Mouse (Mus musculus) liver, embryonic 14.5 days (tissue): ENCODE results near the gene Rab3gap1. TPM values are rescaled to one million over a fixed set of nuclear protein-coding genes. Genes with fewer than 3 reads are reported as not detected.
"Not testable (repeated sequence)": the region's sequence is repeated elsewhere in the genome, so short reads cannot be mapped to it uniquely, and the experiment has no call there.

Experiments used
- ATAC-seq: fragments of 200-750 bp; cut with Nextera tagmentation; 2 replicates; pipeline ENCODE4 v1.8.0; 2017; ENCODE audit warnings: moderate number of reproducible peaks, mild to moderate bottlenecking, moderate library complexity; ENCODE audit not compliant: insufficient read depth
- DNase-seq, 3 experiments: peaks; one replicate each; pipeline ENCODE4 v3.0.0-alpha.2; 2012 to 2013; ENCODE audit warnings: low read depth in 3 of 3, low spot score in 3 of 3
- H3K27ac ChIP-seq: fragments of 300-500 bp; sonication (generic); 2 replicates; pipeline ENCODE4 v1.5.1; 2014; ENCODE audit warnings: moderate library complexity, mild to moderate bottlenecking, control low read depth, inconsistent platforms
- H3K27me3 ChIP-seq: fragments of 300-500 bp; sonication (generic); 2 replicates; pipeline ENCODE4 v1.6.1; 2014; ENCODE audit warnings: mild to moderate bottlenecking, low read length, moderate library complexity; ENCODE audit not compliant: control insufficient read depth, insufficient read depth
- H3K36me3 ChIP-seq: fragments of 300-500 bp; sonication (generic); replicated peaks from 2 replicates; pipeline ENCODE4 v1.6.1; 2014; ENCODE audit warnings: low read depth; ENCODE audit not compliant: control insufficient read depth, insufficient read depth
- H3K4me1 ChIP-seq, 2 experiments: fragments of 200-500 bp in 1 of 2; fragments of 300-500 bp in 1 of 2; sonication (generic) in 1 of 2; replicated peaks; 2 replicates each; pipeline ENCODE4 v1.6.1; 2012 to 2014; ENCODE audit warnings: antibody characterized with exemption in 1 of 2, inconsistent platforms in 1 of 2, low read length in 1 of 2; ENCODE audit not compliant: control insufficient read depth in 2 of 2, insufficient read depth in 2 of 2
- H3K4me2 ChIP-seq: fragments of 300-500 bp; sonication (generic); 2 replicates; pipeline ENCODE4 v1.6.1; 2014; ENCODE audit warnings: low read depth, mild to moderate bottlenecking, control low read depth, moderate library complexity
- H3K4me3 ChIP-seq, 2 experiments: fragments of 200-500 bp in 1 of 2; fragments of 300-500 bp in 1 of 2; sonication (generic) in 1 of 2; 2 replicates each; pipeline ENCODE4 v1.5.1; 2012 to 2014; ENCODE audit warnings: low read depth in 2 of 2, low read length in 2 of 2, mild to moderate bottlenecking in 2 of 2, control low read depth in 1 of 2, inconsistent platforms in 1 of 2, moderate library complexity in 1 of 2; ENCODE audit not compliant: insufficient read depth in 1 of 2
- H3K9ac ChIP-seq: fragments of 300-500 bp; sonication (generic); replicated peaks from 2 replicates; pipeline ENCODE4 v1.6.1; 2014; ENCODE audit warnings: mild to moderate bottlenecking, control low read depth, moderate library complexity
- H3K9me3 ChIP-seq: fragments of 300-500 bp; sonication (generic); 2 replicates; pipeline ENCODE4 v1.6.1; 2016; ENCODE audit warnings: low read length, mixed read lengths; ENCODE audit not compliant: control insufficient read depth
- CTCF ChIP-seq: IDR thresholded peaks from 2 replicates; pipeline ENCODE4 v1.5.1; 2016; ENCODE audit warnings: antibody characterized with exemption, low read depth, control low read depth
- EP300 ChIP-seq: IDR thresholded peaks from 2 replicates; pipeline ENCODE4 v1.6.1; 2016; ENCODE audit warnings: antibody characterized with exemption, low read depth
- WGBS: fragments of 180-500 bp; shearing (Covaris S2); extraction: QIAGEN DNeasy Blood & Tissue Kit; methylation state at CpG from one replicate; pipeline ENCODE4 v1.1.7; 2014; ENCODE audit not compliant: insufficient replicate concordance; 5-methylcytosine and 5-hydroxymethylcytosine counted together
- polyA plus RNA-seq, 2 experiments: library from polyadenylated mRNA; depleted of rRNA in 1 of 2; stranded (reverse) in 1 of 2; unstranded in 1 of 2; fragments of >200 nt; fragmentation: Nextera tagmentation in 1 of 2; extraction: Ambion mirVana in 1 of 2; gene quantifications; 2 replicates each; pipeline versions ENCODE4 v1.2.1 to v1.2.3; 2012 to 2014

Rab3gap1 gene
- polyA plus RNA-seq, 2 experiments = 5.1 to 8.2 TPM

DNA sequence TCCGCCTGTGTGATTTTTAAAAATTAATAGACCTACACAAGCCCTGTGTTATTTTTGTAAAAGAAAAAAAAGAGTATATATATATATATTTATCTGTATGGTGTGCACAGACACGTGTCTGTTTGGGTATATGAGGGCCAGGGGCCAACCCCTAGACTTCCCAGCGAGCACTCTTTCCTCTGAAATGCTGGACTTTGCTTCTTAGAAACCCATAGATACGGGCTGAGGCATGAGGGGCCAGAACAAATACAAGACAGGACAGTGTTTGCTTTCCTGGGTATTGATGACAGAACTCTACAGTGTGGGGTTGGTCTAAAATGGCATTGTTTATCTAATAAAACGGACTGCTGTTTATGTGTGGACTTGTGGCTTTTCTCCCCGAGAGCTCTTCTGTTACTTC is 74.9 kb downstream of the Rab3gap1 start:
- no peak for TF ChIP-seq CTCF
- no peak for TF ChIP-seq EP300
- WGBS = 67% methylated on average over 6 of the region's 6 CpGs
- Histone ChIP-seq H3K27me3 (no peaks in the 10 kb centered on the region), H3K9ac (no peak overlapping the region), H3K36me3 (peaks cover 15% of the 10 kb centered on the region), H3K4me2 (no peak overlapping the region), H3K4me3 (no peak overlapping the region), H3K4me1 (peaks cover 0 to 9% of the 10 kb centered on the region in 2 experiments; a peak in 1 of 4 replicates), H3K27ac (no peak overlapping the region), H3K9me3 (no peaks in the 10 kb centered on the region)
- no peak for DNase-seq
- no peak for ATAC-seq

DNA sequence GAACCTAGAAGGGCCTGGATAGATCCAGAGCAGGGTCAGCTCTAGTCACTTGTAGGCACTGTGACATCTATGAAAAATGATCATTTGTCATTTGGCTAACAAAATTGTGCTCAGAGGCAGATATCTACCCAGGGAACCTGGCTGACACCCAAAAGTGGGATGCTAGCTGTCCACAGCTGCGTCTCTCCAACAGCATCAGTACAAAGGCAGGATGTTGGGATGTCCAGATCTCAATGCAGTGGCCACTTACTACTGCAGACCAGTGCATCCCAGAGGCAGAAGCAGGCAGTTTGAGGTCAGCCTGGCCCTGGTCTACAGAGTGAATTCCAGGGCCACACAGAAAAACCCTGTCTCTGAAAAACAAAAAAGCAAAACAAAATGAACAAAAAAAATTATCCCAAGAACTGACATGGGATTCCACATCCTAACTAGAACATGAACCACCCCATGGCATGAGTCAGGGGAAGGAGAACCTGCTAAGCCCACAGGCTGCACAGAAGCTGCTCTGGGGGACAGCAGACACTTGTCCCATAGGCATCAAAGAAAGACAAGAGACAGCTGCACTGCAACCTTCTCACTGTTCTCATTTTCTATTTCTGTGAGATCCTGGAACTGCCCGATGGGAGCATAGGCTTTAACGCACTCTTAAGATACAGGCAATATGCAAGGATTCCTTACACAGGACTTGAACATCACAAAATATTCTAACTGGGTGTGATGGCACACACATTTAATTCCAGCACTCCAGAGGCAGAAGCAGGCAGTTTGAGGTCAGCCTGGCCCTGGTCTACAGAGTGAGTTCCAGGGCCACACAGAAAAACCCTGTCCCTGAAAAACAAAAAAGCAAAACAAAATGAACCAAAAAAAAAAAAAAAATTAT is 77.4 kb downstream of the Rab3gap1 start:
- H3K27me3 ChIP-seq = no peaks in the 10 kb centered on the region
- whole genome bisulfite sequencing = 75% methylated on average over 3 of the region's 3 CpGs
- DNase-seq (no peak), ATAC-seq (no peak)
- TF ChIP-seq EP300 (no peak), CTCF (no peak)
- no peaks in the 10 kb centered on the region; the same call in 1 of the 2 replicates for H3K36me3 ChIP-seq
- no peak overlapping the region for H3K4me2 ChIP-seq
- H3K27ac ChIP-seq = no peak overlapping the region
- no peak overlapping the region for H3K4me3 ChIP-seq
- no peaks in the 10 kb centered on the region for H3K9me3 ChIP-seq
- H3K9ac ChIP-seq = no peak overlapping the region
- peaks cover 0 to 9% of the 10 kb centered on the region in 2 experiments; a peak in 1 of 4 replicates for H3K4me1 ChIP-seq

DNA sequence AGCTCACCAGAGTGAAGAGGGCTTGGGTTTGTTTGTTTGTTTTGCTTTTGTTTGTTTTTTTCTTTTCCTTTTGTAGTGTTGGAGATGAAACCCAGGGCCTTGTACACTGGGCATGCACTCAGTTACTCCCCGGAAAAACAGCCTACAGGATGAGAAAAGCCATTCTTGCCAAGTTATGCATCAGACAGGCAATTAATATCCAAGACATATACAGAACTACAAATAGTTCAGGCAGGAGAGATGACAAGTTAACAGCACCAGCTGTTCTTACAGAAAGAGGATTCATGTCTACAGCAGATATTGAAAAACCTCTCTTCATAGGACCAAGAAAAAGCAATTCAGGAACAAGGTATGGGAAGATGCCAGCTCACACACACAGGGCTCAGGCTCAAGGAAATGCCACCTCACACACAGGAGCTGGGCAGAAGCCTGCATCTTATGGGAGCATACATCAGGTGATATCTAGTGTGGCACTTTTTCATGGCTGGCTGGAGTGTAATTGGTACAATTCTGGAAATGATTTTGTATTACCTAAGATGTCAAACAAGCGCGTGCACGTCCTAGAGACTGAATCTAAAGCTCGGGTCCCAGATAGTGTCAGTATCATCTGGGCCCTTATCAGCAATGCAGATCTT is 78.2 kb downstream of the Rab3gap1 start:
- Histone ChIP-seq H3K9ac (no peak overlapping the region), H3K4me3 (no peak overlapping the region), H3K4me1 (peaks cover 0 to 9% of the 10 kb centered on the region in 2 experiments; a peak in 1 of 4 replicates), H3K27me3 (no peaks in the 10 kb centered on the region), H3K9me3 (no peaks in the 10 kb centered on the region), H3K36me3 (no peaks in the 10 kb centered on the region; the same call in 1 of the 2 replicates), H3K27ac (no peak overlapping the region), H3K4me2 (no peak overlapping the region)
- ATAC-seq = no peak
- no peak for TF ChIP-seq CTCF
- no peak for TF ChIP-seq EP300
- WGBS = 78% methylated on average over 5 of the region's 5 CpGs
- DNase-seq = no peak

DNA sequence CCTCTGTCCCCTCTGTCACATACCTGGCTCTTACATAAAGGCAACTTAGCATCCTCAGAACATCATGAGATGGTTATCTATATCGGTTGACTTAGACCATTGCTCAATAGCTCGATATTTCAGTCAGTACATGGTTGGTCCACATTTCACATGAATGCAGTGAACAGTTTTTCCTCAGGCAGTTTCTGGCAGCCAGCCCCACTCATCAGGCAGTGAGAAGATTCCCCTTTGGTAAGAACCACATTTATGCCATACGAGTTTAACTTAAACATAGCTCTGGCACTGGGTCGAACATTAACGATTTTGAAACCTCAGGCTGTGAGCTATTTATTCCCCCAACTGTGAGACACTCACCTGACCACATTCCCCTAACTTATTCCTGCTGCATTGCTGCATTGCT is 80.2 kb downstream of the Rab3gap1 start:
- Histone ChIP-seq H3K27me3 (no peaks in the 10 kb centered on the region), H3K9me3 (no peaks in the 10 kb centered on the region), H3K4me3 (no peak overlapping the region), H3K4me2 (no peak overlapping the region), H3K36me3 (no peaks in the 10 kb centered on the region; the same call in 1 of the 2 replicates), H3K4me1 (peaks cover 0 to 7% of the 10 kb centered on the region in 2 experiments; a peak in 1 of 4 replicates), H3K9ac (no peak overlapping the region), H3K27ac (no peak overlapping the region)
- DNase-seq (no peak), ATAC-seq (no peak)
- no peak for TF ChIP-seq CTCF
- TF ChIP-seq EP300 = no peak
- 76% methylated on average over 5 of the region's 5 CpGs for WGBS

DNA sequence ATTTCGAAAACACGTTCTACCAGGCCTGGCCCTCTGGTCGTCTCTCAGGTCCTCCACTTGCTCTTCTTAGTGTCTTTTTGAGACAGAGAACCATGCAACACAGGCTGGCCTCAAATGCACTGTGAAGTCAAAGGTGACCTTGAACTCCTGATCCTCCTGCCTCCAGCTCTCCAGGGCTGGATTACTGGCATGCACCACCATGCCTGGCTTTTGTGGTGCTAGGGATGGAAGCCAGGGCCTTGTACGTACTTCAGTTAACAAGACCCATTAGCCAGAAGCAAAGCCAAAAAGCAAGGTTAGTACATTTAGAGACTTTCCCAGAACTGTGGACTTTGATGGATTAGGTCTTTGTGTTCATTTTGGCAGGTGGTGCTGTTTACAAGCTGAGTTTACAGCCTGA is 83.7 kb downstream of the Rab3gap1 start:
- Histone ChIP-seq H3K27me3 (no peaks in the 10 kb centered on the region), H3K4me3 (no peak overlapping the region), H3K36me3 (no peaks in the 10 kb centered on the region), H3K4me2 (no peak overlapping the region), H3K4me1 (no peaks in the 10 kb centered on the region), H3K27ac (no peak overlapping the region), H3K9me3 (no peaks in the 10 kb centered on the region), H3K9ac (no peak overlapping the region)
- no peak for DNase-seq
- no peak for ATAC-seq
- TF ChIP-seq CTCF = no peak
- TF ChIP-seq EP300 = no peak
- 79% methylated on average over 4 of the region's 4 CpGs for WGBS

DNA sequence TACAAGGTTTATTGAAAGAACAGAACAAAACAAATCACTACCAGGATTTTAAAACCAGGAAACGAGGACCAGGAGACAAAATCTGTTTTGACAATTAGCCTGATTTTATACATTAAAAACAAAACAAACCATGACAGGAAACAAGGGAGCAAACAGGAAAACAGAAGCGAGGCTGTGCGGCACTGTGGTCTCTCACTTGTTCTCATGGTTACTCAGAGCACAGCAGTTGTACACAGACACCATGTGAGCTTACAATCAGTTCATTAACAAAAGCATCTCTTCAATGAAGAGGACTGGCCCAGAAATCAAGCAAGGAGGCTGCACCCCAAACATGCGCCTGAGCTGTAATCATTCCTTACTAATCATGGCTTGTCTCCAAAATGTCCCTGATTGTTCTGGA is 85.6 kb downstream of the Rab3gap1 start:
- not testable (repeated sequence) for H3K27ac ChIP-seq, H3K4me3 ChIP-seq, ATAC-seq, H3K9me3 ChIP-seq, H3K9ac ChIP-seq, H3K4me1 ChIP-seq, H3K4me2 ChIP-seq, H3K27me3 ChIP-seq, DNase-seq, H3K36me3 ChIP-seq
- WGBS = 74% methylated on average over 4 of the region's 4 CpGs
